Mouse (Mus musculus) cerebellum, adult (tissue): ENCODE results near the gene Gm20441.
"Not testable (repeated sequence)": the region's sequence is repeated elsewhere in the genome, so short reads cannot be mapped to it uniquely, and the experiment has no call there.

Experiments
- ATAC-seq: cut with Nextera tagmentation; 2 replicates; pipeline ENCODE4 v1.9.2; 2017; ENCODE audit warnings: mild to moderate bottlenecking, moderate library complexity, mixed read lengths; ENCODE audit not compliant: insufficient number of reproducible peaks, low FRiP score, low TSS enrichment

The Gm20441 gene

DNA sequence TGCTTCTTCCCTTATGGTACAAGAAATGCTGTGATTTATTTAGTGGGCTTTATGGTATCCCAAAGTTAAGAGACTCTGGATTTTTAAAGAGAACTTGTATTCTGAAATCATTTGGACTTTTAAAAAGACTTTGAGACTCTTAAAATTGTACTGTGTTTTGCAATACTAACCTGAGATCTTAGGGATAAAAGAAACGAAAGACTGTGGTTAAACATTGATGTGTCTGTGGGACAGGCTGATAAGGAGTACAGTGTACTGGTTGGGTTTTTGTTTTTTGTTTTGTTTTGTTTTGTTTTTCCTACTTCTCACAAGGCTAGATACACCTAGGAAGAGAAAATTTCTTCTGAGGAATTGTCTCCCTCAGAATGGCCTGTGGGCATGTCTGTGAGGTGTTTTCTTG is 4.7 kb upstream of the Gm20441 start:
- no peak for ATAC-seq

DNA sequence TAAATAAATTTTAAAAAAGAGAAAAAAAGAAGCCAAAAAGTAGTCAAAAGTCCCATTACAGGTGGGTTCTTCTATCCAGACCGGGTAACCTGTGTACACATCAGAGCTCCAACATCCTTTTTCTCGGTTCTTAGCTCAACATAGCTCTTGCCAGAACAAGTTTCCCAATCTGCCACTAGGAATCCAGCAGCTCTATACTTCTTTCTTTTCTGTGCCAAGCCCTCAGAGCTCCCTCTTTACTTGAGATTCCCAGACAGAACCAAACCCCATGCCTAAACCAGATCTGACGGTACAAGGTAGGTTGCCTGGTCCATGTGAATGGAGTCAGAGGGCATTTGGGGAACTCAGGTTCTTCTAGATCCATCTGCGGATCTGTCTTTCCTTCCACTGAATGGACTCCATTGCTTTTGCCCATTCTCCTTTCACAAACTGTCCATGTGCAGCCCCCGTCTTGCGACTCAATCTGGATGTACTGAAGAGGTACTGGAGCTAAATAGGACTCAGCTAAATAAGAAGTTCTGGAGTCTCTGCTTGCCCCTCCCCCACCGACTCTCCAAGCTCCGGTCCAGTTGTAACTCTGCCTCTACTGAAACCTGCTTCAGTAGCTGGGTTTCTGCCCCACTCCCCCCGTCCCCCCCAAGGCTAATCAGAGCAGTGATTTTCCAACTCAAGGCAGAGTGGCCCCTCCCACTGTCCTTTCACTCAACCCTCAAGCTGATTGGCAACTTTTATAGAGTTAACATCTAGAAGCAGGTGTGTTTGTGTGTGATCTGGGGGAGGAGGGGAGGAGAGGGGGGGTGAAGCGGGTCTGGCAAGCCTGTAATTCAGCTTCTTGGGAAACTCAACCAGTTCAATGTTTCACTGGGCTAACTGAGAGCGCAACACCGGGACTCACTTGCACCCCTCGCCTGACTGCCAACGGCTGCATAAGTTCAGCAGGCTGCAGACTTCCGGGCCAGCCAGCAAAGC is 1.3 kb downstream of the Gm20441 start:
- ATAC-seq = no peak

DNA sequence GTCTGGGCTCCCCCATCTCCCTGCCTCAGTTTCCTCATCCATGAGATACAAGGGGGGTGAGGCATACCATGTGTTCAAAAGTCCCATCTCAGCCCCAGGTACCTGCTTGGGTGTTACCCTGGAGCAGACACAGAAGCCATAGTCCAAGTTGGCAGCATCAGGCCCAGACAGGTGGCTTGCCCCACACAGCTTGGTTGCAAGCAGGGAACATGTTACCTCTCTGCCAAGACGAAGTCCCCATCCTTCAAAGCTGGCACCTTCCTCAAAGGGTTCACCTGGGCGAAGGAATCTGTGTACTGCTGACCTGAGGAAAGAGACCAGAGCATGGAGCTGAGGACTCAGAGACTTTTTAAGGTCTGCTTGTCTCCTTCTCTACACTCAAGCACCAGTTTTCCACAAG is 2.9 kb downstream of the Gm20441 start:
- ATAC-seq = no peak

DNA sequence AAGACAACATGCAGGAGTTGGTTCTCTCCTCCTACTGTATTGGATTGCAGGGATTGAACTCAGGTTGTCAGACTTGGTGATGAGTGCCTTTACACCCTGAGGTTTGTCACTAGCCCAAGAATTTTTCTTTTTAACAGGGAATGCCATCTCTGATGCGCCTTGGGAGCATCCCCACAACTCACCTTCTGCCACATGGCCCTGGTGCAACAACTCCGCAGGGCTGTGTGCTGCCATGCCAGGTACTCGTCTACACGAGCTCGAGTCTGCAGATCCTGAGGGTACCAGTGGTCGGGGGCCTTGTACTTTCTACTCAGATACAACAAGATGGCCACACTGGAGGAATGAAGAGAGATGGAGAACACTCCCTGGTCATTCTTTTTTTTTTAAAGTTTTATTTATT is 4.2 kb downstream of the Gm20441 start:
- no peak for ATAC-seq

DNA sequence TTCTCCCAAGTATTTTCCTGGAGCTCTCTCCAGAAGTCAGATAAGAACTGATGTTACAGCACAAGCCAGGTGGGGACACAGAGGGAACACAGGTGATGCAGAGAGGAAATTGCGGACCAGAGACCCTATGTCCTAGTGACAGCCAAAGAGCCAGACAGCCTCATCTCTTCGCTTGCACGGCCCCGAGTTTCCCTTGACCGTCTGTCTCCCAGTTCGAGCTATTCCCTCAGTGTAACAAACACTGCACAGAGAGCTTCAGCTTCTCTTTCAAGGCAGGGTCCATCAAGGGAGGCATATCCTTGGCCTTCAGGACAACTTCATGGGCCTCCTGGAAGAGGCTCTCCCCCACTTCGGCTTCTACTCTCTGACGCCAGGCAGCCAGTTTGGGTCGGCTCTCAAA is 6.2 kb downstream of the Gm20441 start:
- ATAC-seq = no peak

DNA sequence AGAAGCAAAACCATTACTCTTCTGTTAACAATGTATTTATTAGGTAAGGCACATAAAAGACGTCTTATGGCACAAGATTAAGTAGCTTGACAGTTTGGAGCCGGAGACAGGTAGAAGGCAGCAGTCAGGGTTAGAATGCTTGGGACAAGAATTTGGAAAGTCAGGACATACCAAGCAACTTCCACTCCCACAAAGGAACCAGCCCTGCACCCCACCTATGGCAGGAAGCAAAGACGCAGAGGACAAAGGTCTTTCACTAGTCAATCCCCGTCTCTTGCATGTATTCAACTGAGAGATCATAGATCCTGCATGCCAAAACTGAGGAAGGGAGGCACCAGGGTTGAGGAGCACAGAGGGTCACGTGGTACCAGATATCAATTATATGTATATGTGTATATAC is 6.7 kb downstream of the Gm20441 start:
- no peak for ATAC-seq

DNA sequence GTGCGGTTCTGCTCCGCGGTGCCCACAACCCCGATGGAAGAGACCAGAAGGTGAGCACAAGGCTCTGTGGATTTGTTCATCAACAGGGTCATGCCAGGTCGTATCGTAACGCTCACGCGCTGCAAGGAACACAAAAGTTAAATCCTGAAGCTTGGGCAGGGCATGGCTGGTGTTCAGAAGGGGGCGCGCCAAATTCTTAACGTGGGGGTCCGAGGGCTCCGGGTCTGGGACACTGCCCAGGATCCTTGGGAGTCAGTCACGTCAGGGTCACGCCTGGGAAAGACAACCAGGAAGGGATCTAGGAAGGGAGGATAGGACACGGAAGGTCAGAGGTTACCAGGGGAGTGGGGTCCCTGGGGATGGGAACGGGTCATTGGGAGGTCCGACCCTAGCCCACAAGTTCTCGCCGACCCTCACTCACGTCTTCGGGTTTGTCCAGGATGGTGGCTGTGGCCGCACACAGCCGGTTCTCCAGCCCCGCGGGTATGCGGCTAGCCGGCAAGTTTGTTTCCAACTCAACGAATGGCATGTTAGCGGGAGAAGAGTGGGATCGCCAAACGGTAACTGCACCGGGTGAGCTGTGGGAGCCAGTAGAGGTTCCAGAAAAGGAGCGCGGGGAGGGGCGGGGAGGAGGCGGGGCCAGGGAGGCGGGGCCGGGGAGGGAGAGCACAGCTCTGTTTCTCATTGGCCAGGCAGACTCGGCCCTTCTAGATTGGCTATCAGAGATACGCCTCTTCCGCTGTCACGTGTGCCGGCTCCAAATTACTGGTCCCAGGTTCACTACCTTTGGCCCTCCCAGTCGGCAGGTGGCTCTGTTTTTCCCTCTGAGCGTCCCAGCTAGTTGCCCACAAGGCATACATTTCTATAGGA is 7.7 kb downstream of the Gm20441 start, which contains the start of gene Ddt:
Gene Ddt, minus strand, starts transcription at position 620 of the 870 bp plus-strand sequence.
- peak; percentile 96 for ATAC-seq

DNA sequence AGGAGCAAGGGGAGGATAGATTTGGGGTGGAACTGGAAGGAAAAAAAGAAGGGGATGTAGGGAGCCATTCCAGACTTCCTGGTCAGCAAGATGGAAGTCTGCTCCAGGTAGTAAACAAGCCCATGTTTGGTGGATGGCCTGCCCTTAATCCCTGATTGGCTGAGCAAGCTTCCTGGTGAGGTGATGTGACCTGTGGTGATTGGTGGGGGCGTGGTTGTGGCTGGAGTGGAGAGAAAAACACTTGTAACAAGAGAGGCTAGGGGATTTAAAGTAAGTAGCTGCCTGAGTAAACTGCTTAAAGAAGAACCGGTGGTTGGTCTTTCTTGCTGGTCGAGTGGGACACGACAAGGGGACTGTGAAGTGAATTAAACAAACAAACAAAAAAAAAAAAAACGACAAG is 13.0 kb downstream of the Gm20441 start:
- ATAC-seq = not testable (repeated sequence)

DNA sequence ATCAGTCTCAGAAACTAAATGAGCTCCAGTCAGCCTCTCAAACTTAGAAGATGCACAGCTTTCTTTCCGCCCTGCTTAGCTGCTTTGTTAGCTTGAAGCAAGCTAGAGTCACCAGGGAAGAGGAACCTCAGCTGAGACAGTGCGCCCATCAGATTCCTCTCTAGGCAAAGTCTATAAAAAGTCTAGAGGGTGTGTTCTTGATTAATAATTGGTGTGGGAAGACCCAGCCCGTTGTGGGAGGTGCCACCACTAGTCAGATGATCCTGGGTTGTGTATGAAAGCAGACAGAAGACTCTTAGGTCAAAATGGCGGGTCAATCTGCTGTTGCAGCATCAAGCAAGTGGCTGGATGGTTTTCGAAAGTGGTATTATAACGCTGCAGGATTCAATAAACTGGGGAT is 13.9 kb downstream of the Gm20441 start:
- ATAC-seq = no peak

DNA sequence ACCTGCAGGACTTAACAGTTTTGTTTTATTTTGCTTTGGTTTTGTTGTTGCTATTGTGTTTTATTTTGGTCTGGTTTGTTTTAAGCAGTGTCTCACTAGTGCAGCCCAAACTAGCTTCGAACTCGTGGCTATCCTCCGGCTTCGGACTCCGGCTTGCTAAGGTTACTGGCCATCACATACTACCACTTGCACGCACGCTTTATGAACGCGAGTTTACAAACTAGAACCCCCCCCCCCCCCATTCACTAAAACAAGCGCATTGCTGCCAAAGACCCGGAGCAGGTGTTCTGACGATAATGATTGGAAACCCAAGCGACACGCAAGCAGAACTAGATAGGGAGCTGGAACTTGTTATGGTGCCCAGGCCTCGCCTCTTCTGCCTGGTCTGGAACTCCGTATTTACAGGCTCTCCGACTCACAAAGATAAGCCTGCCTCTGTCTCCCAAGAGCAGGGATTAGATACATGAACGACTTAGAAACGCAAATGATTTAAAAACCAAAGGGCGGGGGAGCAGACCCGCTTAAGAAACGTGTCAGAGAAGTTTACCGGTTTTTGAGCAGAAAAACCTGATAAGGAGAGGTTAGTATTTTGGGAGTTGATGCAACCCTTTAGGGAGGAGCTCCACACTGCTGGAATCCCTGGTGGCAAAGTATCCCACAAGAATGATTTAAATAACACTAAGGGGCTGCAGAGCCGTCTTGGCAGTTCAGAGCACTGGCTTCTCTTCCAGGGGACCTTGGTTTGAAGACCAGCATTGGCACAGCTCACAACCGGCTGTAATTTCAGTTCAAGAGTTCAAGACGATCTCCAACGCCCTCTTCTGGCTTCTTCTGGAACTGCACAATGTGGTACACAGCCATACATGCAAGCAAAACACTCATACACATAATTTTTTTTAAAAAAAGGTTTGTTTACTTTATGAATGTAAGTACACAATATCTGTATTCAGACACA is 16.0 kb downstream of the Gm20441 start:
- no peak for ATAC-seq

DNA sequence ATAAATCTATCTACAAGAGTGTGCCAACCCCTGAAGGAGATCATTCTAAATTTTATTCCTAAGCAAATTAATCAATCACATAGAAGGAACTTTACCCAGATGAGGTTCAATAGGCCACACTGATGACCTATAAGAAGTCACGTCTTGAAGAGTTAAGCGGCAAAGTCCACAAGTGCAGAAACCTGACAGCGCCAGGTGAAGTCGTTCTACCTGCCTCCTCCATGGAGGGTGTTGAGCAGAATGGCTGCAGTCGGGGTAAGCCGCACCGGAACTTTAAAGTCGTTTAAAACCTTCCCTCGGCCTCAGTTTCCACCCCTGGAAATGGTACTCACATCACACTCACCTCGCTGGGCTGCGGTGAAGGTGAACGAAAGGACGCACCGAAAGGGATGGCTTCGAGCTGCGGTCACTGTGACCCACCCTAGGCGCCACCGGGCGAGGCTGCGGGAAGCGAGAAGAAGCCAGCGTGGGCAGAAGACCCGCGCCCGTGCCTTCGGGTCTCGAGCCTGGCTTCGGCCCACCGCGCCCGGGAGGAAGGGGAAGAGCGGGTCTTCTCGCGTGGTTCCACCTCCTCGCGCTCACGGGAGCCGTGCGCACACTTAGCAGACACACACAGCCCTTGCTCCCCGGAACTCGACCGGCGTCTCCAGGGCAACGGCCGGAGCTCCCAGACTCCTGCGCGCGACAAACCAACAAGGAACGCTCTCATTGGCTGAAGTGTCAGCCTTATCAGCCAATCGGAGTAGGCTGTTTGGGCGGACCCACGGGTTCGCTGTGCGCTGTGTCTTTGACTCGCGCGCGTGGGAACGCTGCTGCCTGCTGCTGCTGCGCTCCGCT is 16.9 kb downstream of the Gm20441 start, which contains the start of gene Cabin1:
Gene Cabin1, minus strand, starts transcription at position 660 of the 837 bp plus-strand sequence.
- ATAC-seq = peak; percentile 100

DNA sequence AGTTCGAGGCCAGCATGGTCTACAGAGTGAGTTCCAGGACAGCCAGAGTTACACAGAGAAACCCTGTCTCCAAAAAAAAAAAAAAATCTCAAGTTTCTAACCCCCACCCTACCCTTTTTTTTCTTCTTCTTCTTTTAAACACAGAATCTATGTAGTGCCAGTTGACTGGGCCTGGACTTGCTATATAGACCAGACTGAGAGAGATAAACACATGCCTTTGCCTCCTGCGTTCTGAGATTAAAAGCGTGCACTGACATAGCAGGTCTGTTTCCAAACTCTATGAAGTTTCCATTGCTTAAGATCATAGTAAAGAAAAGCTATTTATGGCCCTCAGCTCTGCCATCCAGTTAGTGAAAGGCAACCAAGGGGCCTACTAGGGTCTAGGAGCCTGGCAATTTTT is 18.3 kb downstream of the Gm20441 start:
- no peak for ATAC-seq

DNA sequence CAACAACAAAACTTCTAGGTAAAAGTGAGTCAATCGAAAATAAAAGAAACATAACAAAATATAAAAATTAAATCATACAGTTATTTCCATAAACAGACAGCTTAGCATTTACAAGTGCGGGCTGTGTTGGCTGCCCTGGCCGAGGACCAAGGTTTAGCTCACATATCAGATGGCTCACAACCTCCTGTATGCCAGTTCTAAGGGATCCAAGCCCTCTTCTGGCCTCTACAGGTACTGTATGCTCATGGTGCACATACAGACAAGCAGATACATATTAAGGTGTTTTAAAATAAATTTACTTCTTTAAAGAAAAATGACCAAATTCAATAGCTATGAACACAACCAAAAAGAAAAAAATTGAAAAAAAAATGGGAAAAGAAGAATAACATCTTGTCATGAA is 20.4 kb downstream of the Gm20441 start:
- no peak for ATAC-seq

DNA sequence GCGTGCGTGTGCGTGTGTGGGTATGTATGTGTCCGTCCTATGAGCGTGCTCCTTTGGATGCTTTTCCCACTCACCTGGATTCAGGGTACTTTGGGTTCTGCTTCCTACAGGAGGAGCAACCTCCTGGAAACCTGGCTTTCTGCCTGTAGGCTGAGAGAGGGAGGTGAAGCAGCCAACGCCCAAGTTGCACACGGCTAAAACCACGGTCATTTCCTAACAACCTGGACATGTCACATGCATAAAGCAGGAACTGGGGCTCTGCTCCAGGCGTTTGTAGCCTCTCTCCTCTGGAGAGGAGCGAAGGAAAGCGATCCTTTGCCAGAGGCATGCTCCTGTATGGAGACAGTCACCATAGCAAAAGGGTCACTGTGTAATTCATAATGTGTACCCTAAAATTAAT is 24.0 kb downstream of the Gm20441 start:
- no peak for ATAC-seq

DNA sequence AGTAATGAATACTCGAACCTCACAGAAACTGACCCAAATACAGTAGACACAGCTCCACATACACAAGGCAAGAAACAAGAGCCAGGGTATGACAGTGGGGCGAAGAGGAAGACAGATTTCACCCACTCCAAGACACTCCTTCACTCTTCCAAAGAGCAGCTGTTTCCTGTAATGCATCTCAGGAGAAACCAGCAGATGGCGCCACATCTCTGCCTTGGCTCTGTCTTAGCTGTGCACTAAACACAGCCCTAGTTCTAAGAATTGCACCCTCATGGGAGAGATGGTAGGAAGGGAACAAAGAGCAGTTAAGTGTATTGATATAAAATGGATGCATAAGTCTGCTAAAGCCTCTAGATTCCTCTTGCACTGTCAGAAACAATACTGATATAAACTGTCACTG is 36.7 kb downstream of the Gm20441 start:
- ATAC-seq = peak; percentile 70

DNA sequence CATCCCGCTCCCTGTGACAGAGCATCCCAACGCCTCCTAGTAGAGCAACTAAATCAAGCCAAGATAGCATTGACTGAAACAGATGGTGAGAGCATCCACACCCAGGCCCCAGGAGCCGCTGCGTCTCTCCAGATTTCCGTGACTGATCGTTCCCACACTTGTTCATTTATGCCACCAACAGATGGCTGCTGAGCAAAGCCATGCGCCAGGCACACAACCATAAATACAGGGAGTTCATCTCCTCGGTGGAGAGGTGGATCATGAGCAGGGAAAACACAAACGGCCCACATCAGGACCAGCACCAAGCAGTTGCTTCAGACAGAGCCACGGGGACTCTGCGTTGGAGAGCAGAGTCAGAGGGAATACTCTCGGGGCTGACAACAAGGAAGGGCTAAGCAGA is 37.4 kb downstream of the Gm20441 start:
- peak; percentile 45 for ATAC-seq

DNA sequence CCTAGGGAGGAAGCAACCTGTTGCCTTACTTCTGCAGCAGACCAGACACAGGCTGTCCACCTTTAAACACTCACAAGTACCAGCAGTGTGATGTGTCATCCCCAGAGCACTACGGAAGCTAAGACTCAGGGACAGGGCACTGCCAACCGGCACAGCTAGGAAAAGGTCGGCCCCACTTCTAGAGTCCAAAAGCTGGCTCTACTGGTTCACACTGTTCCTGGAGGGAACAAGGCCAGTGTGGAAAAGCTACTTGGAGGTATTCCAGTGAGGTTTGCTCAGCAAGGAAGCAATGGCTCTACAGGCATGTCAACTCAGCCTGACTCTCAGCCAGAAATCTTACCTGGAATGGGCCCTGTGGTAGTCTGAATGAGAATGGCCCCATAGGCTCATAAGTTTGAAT is 39.9 kb downstream of the Gm20441 start:
- no peak for ATAC-seq

DNA sequence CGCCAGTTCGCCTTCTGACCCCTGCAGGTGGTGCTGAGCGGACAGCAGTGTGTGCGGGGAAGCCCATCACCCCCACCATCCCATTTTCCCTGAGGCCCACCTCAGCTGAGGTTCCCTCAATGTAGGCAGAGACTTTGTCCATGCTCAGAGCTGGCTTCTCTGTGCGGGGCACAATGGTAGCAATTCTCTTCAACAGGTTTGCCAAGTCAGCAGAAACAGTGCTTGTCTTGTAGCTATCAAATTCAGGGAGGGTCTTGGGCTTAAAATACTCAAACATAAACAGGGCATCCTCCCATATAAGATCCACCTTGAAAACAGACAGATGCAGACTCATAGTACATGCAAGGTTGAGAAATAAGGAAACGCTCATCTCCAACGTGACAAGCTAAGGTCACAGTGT is 55.3 kb downstream of the Gm20441 start:
- no peak for ATAC-seq
